Mouse (Mus musculus): ENCODE measurements at regions not wholly inside any gene's neighbourhood (a gene's known extent, or its start where the extent isn't known, plus 50 kb on each side); places are given as distances from the start of the nearest gene placed in this dataset.

DNA sequence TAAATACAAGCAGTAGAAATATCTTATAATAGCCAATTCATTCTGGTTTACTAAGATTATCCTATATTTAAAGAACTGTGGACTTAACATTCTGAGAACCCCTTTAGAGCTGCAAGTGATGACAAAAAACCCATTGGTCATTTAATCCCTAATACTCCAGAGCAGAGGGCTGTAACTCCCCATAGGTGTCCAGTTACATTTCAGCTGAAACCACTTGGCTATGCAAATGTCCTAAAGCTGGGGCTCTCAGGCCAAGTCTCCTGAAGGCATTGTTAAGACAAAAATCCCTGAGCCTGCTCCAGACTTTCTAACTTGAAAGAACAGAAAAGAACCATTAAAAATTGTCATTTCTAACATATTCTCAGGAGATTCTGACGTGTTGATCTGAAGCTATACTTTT is 209.1 kb upstream of the Gap43 start:
- TF ChIP-seq POLR2A (IDR thresholded peaks at IDR 0.05; ENCODE audit: borderline replicate concordance, extremely low read depth, insufficient read depth, insufficient read length, poor library complexity, severe bottlenecking) (no peak), CTCF (IDR thresholded peaks at IDR 0.05; ENCODE audit: borderline replicate concordance, extremely low read depth, insufficient read depth, insufficient read length) (no peak)
